Mouse (Mus musculus): ENCODE results near the gene Arhgef17. TPM values are rescaled to one million over a fixed set of nuclear protein-coding genes. Genes with fewer than 3 reads are reported as not detected.

The Arhgef17 gene
- polyA plus RNA-seq, 1 experiment from 2014 or later = 6.4 TPM

DNA sequence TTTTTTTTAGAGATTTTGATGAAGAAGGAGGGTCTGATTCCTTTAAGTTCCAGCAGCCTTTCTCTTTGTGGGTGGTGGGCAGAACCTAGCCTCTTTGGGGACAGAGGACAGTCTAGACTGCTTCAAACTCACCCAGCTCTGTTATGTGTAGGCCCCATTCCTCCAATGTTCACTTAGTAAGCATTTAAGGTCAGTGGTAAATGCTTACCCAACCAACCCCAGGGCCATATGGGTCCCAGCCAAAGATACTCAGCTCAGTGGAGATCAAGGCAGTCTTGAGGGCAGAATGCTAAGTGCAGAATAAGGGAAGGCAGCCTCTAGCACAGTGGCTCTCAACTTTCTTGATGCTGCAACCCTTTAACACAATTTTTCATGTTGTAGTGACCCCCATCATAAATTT lies 1.6 kb upstream of the Arhgef17 start:
- Histone ChIP-seq H3K4me1 (peaks cover 47% of the 10 kb centered on the region), H3K27me3 (ENCODE audit: low read depth, poor library complexity, severe bottlenecking) (peaks cover 28% of the 10 kb centered on the region), H3K36me3 (peaks cover 15% of the 10 kb centered on the region), H3K9me3 (replicated peaks) (no peaks in the 10 kb centered on the region), H3K4me3 (no peak overlapping the region), H3K27ac (replicated peaks) (no peak overlapping the region)
- DNase-seq (ENCODE audit: low spot score) = no peak

DNA sequence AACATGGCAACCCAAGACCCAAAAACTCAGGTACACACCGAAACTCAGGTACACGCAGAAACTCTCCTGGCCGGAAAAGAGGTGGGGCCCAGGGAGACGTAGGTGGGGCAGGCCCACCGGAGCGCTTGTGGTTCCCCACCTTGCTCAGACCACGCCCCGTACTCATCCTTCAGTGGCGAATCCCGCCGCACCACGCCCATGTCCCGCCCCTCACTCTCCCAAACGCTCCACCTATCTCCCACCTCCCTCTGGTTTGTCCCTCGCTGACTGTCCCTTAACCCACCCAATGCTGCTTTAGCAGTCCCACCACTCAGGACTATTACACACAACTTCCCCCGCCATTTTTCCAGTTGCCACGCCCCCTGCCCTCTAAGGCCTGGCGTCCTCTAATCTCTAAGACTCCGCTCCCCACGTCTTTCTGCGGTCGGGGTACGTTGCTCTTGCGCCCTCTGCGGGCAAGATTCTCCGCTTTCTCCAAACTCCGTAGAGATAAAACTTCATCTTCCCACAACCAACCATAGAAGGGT lies 637 bp upstream of the Arhgef17 start:
- peak overlapping the region; percentile 97 for H3K27ac ChIP-seq (replicated peaks)
- H3K27me3 ChIP-seq (ENCODE audit: low read depth, poor library complexity, severe bottlenecking) = peaks cover 28% of the 10 kb centered on the region
- H3K4me3 ChIP-seq = peak overlapping the region; percentile 77
- peak; percentile 91 for DNase-seq (ENCODE audit: low spot score)
- H3K4me1 ChIP-seq = peaks cover 57% of the 10 kb centered on the region
- under 1% methylated on average over 27 of the region's 27 CpGs for WGBS
- H3K9me3 ChIP-seq (replicated peaks) = no peaks in the 10 kb centered on the region
- H3K36me3 ChIP-seq = peaks cover 19% of the 10 kb centered on the region

DNA sequence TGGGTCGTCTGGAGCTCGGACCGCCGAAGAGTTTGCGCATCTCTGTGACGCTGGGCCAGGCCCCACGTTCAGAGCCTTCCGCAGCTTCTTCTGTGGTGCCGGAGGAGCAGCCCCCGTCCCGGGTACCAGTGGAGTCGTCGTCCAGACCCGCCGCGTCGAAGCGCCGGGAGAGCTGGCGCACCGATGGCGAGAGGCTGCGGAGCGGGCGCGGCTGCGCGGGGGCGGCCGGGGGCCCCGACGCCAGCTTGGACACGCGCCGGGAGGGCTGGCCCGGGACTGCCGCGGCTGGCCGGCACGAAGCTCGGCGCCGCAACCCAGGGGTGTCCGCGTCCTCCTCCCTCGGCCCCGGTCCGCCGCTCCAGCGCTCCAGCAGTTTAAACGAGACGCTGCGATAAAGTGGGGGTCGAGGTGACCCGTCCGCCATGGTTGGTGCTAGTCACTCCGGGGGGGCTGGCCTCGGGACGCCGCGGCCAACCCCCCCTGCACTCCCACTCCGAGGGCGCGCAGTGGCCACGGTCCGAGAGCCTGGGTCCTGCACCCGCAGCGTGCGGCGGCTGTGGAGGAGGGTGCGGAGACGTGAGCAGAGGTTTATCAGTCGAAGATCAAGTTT lies 486 bp downstream of the Arhgef17 start:
- H3K4me1 ChIP-seq = peaks cover 68% of the 10 kb centered on the region

DNA sequence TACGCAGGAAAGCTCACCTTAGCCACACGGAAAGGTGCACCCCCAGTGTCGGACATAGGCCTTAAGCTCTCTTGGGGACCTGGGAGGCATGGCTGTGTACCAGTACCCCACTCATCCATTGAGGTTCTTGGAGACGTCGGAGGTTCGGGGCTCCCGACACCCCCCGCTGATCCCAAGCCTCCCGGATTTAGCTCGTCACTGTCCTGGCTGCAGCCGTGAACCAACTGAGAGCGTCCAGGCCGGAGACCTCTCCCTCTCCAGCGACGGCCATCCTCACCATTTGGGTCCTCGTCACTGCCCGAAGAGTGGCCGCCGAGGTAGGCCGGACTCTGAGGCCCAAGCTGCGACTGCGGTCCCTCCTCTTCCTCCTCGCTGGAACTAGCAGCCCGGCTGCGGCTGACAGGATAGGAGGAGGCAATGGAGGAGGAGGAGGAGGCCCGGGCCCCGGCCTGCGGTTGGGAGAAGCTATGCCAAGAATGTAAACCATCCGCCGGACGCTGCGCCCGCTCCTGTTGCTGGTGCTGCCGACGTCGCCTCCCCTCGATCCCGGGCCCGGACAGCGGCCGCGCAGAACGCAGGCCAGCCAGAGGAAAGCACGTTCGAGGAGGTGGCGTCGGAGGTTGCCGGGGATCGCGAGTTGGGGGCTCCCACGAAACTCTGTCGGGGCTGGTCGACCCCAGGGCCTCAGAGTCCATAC lies 1.1 kb downstream of the Arhgef17 start:
- Histone ChIP-seq H3K9me3 (replicated peaks) (no peaks in the 10 kb centered on the region), H3K4me1 (peaks cover 75% of the 10 kb centered on the region), H3K27me3 (ENCODE audit: low read depth, poor library complexity, severe bottlenecking) (peaks cover 28% of the 10 kb centered on the region), H3K36me3 (peaks cover 28% of the 10 kb centered on the region), H3K4me3 (peak overlapping the region; percentile 77), H3K27ac (replicated peaks) (peak overlapping the region; percentile 97)
- peak; percentile 79 for DNase-seq (ENCODE audit: low spot score)
- WGBS = 2% methylated on average over 53 of the region's 53 CpGs

More for the DNA sequence above, 486 bp downstream of the Arhgef17 start:
- Histone ChIP-seq H3K27ac (replicated peaks) (peak overlapping the region; percentile 97), H3K27me3 (ENCODE audit: low read depth, poor library complexity, severe bottlenecking) (peaks cover 28% of the 10 kb centered on the region), H3K4me3 (peak overlapping the region; percentile 77), H3K36me3 (peaks cover 21% of the 10 kb centered on the region), H3K9me3 (replicated peaks) (no peaks in the 10 kb centered on the region)
- no peak for DNase-seq (ENCODE audit: low spot score)
- under 1% methylated on average over 73 of the region's 73 CpGs for WGBS

DNA sequence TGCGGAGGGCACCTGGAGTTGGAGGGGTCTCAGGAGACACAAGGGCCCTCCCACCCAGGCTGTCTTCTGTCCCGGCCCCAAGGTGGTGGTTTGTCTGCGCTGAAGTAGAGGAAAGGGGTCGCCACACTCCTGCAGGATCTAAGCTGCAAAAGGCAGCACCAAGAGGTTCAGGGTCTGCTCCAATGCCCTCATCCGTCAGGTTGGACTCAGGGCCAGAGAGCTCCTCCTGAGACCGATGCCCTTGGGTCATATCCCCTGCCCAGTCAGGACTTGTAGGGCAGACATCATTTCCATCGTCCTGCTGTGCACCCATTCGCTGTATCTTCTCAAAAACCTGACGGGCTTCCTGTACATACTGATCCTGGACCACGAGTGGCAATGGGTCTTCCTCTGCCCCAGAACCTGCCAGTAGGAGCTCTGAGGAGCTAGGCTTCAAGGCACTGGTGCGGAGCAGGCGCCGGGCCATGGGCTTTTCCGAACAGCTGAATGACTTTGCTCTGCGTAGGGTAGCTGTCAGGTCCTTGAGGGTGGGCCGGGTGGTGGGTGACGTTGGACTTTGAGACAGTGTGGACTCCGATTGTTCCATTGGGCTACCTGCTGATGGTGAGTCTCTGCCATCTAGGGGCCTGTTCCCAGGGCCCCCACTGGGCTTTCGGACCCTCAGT lies 2.1 kb downstream of the Arhgef17 start:
- WGBS = 81% methylated on average over 19 of the region's 19 CpGs
- DNase-seq (ENCODE audit: low spot score) = no peak
- no peak overlapping the region; the same call in 1 of the 2 replicates for H3K27ac ChIP-seq (replicated peaks)
- no peaks in the 10 kb centered on the region for H3K9me3 ChIP-seq (replicated peaks)
- H3K4me1 ChIP-seq = peaks cover 85% of the 10 kb centered on the region
- H3K4me3 ChIP-seq = peak overlapping the region; percentile 77
- peaks cover 28% of the 10 kb centered on the region for H3K27me3 ChIP-seq (ENCODE audit: low read depth, poor library complexity, severe bottlenecking)
- peaks cover 37% of the 10 kb centered on the region for H3K36me3 ChIP-seq

DNA sequence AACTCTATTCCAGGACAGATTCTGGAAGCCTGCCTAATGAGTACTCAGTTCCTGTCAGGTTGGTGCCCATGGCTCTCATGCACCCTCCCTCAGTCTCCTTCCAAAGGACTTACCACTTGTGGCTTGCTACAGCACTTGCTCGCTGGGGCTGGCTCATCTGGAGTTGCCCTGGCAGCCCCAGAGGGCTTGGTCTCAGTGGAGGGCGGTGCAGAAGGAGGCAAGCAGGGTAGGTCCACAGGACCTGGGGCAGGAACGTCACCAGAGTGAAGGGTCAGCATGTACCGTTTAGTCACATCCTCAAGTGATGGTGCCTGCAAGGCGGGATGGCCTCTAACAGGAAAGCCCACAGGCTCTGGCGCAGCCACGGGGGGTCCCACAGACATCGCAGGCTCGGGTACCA lies 3.5 kb downstream of the Arhgef17 start:
- Histone ChIP-seq H3K9me3 (replicated peaks) (no peaks in the 10 kb centered on the region), H3K36me3 (peaks cover 49% of the 10 kb centered on the region), H3K4me1 (peaks cover 98% of the 10 kb centered on the region), H3K27ac (replicated peaks) (peak overlapping the region; percentile 53; the same call in 1 of the 2 replicates), H3K27me3 (ENCODE audit: low read depth, poor library complexity, severe bottlenecking) (peaks cover 19% of the 10 kb centered on the region; the same call in 1 of the 2 replicates), H3K4me3 (peak overlapping the region; percentile 77)
- no peak for DNase-seq (ENCODE audit: low spot score)
- 54% methylated on average over 9 of the region's 9 CpGs for WGBS

DNA sequence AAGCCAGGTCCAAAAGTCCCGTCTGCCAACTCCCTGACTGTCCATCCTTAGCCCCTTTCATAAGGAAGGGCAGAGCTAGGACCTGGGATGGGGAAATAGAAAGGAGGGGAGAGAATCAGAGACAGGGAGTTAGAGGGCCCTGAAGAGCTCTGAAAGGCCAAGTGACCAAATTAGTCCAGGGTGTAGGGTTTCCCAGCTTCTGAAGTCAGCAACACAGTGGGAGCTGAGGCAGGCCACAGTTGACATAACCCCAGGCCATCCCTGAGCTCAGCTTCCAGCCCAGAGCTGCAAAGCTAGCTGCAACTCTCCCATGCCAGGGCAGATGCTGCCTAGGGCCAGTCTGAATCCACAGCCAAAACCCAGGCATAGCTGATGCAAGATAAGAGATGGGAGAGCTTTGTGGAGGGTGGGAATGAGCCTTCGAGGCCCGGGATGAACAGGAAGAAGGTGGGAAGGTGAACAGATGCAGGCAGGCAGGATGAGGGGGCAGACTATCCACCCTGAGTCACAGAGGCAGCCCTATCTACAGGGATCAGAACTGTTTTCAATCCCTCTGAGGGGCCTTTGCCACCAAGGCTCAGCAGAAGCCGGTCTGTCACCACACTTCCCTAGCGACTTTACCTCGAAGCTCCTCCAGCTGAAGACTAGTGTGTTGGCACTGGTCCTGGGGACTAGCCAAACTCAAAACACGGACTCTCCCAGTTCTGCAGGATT lies 4.5 kb downstream of the Arhgef17 start:
- DNase-seq (ENCODE audit: low spot score) = no peak
- Histone ChIP-seq H3K27me3 (ENCODE audit: low read depth, poor library complexity, severe bottlenecking) (peaks cover 16% of the 10 kb centered on the region; the same call in 1 of the 2 replicates), H3K36me3 (peaks cover 60% of the 10 kb centered on the region), H3K9me3 (replicated peaks) (no peaks in the 10 kb centered on the region), H3K4me1 (peaks cover 99% of the 10 kb centered on the region), H3K27ac (replicated peaks) (peak overlapping the region; percentile 60), H3K4me3 (peak overlapping the region; percentile 77)
- 33% methylated on average over 7 of the region's 7 CpGs for WGBS

DNA sequence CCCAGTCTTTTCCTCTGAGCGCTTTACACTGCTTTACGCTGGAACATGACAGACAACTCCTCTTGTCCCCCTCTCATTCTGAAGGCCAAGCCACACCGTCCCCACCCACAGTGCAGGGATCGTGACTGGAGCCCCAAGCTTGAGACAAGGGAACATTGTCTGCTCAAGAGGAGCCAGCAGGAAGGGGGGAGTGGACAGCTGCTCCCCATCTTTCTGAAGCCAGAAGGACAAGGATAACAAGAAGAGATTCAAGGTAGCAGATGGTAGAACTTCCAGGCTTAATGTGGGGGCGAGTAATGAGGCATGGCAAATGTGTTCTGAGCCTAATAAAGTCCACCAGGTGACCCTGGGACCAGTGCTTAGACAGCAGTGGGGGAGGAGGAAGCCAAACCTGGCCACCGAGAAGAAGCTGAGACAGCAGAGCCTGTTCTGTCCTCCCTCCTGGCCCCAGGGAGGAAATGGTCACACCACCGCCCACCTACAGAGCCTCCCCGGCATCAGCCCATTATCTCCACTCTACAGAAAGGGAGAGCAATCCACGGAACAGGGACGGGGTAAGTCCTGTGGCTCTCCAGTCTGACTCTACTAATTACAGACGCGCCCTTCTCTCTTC lies 5.5 kb downstream of the Arhgef17 start:
- Histone ChIP-seq H3K27ac (replicated peaks) (peak overlapping the region; percentile 60), H3K4me1 (peaks cover 99% of the 10 kb centered on the region), H3K4me3 (peak overlapping the region; percentile 77), H3K36me3 (peaks cover 70% of the 10 kb centered on the region), H3K27me3 (ENCODE audit: low read depth, poor library complexity, severe bottlenecking) (peaks cover 16% of the 10 kb centered on the region; the same call in 1 of the 2 replicates), H3K9me3 (replicated peaks) (no peaks in the 10 kb centered on the region)
- WGBS = 39% methylated on average over 12 of the region's 12 CpGs
- DNase-seq (ENCODE audit: low spot score) = no peak

DNA sequence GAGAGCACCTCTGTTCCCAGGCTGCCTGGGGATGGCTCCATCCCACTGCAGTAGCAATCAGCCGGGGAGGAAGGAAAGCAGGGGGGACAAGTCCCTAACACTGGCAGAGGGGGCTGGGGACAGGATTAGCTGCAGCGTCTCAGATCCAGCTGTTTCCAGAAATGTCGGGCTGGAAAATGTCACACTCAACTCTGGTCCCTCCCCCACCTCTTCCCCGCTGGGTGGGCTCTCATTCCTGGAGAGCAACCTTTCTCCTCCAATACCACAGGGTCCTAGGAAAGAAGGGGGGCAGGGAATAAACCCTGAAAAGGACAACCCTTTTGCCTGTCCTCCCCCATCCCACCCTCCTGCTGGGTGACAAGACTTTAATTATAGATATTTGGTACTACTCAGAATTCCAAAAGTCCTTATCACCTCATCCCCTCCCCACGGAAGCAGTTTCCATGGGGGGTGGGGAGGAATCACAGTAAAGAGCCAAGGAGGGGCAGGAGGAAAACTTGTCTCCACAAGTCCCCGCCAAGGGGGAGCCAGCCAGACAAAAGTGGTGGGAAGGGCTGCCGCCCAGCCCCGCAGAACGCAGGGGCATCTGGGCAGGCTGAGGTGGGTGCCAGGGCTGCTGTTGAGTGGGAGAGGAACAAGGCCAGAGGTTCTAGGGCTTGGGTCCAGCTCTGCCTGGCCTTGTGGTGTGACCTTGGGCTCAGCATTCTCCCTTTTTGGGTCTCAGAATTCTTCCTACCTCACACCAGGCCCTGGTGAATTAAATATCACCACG lies 7.0 kb downstream of the Arhgef17 start:
- peak overlapping the region; percentile 53 for H3K27ac ChIP-seq (replicated peaks)
- no peak for DNase-seq (ENCODE audit: low spot score)
- H3K4me3 ChIP-seq = peak overlapping the region; percentile 77
- WGBS = 20% methylated on average over 10 of the region's 10 CpGs
- H3K9me3 ChIP-seq (replicated peaks) = no peaks in the 10 kb centered on the region
- peaks cover 90% of the 10 kb centered on the region for H3K4me1 ChIP-seq
- peaks cover 84% of the 10 kb centered on the region for H3K36me3 ChIP-seq
- H3K27me3 ChIP-seq (ENCODE audit: low read depth, poor library complexity, severe bottlenecking) = peaks cover 9% of the 10 kb centered on the region; the same call in 1 of the 2 replicates

DNA sequence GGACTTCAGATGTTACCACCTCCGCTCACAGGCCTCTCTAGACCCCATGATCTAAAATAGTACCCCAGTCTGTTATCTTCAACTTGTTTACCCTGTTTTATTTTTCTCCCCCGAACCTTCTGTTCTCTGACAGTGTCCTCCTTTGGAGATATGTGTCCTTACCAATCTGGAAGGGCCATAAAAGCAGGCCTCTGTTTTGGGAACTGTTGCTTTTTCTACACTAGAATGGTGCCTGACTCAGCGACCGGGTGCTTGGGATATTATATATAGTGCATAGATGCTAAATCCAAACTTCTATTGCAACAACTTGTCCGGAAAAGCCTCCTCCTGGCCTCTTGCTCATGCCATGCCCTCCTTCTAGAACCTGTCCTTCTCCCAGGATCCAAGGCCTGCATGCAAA lies 7.7 kb downstream of the Arhgef17 start:
- Histone ChIP-seq H3K36me3 (peaks cover 78% of the 10 kb centered on the region), H3K4me3 (peak overlapping the region; percentile 77), H3K4me1 (peaks cover 90% of the 10 kb centered on the region), H3K27ac (replicated peaks) (peak overlapping the region; percentile 53), H3K27me3 (ENCODE audit: low read depth, poor library complexity, severe bottlenecking) (0 out of 2 replicates have a peak, but pooled peaks cover 2% of the 10 kb centered on the region), H3K9me3 (replicated peaks) (no peaks in the 10 kb centered on the region)
- DNase-seq (ENCODE audit: low spot score) = no peak
- WGBS = 89% methylated on average over 5 of the region's 5 CpGs

DNA sequence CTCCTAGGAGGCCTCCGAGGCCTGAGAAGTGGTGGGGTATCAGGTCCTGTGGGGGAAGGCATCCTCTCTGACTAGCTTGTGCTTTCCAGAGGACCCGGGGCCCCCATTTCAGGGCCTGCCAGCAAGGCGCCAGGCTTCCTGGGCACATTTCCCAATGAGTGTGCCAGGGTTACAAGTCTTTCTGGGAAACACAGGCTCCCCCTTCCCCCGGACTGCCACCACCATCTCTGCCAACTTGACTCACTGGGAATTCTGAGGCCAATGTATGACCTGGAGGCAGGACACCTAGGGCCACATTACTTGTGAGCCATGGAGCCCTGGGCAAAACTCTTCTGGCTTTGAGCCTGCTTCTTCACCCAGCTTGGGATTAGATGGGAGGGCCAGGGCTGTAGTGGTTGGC lies 9.0 kb downstream of the Arhgef17 start:
- Histone ChIP-seq H3K36me3 (peaks cover 78% of the 10 kb centered on the region), H3K9me3 (replicated peaks) (no peaks in the 10 kb centered on the region), H3K27ac (replicated peaks) (no peak overlapping the region), H3K4me1 (peaks cover 90% of the 10 kb centered on the region), H3K27me3 (ENCODE audit: low read depth, poor library complexity, severe bottlenecking) (no peaks in the 10 kb centered on the region), H3K4me3 (no peak overlapping the region)
- no peak for DNase-seq (ENCODE audit: low spot score)
- 90% methylated on average over 4 of the region's 4 CpGs for WGBS
